Mouse (Mus musculus) urinary bladder, adult 18-20 months (tissue): ENCODE measurements around the gene Zfp128.
"Not testable (repeated sequence)": the region's sequence is repeated elsewhere in the genome, so short reads cannot be mapped to it uniquely, and the experiment has no call there.

Source experiments
- DNase-seq, 2 experiments: peaks; one replicate each; pipeline ENCODE4 v3.0.0; 2022; ENCODE audit warnings: low spot score in 2 of 2, mixed read lengths in 2 of 2

Zfp128 gene

GRCm38 (mm10) chr7:12880911-12881660 is at the start of gene Zfp128:
Zfp128 (plus strand) TSS chr7:12881177.
- DNase-seq = peak; percentile 89 to 92

- peak; percentile 87 to 88 for DNase-seq
Observed at GRCm38 (mm10) chr7:12834162-12835120, 46.5 kb upstream of the Zfp128 start, which contains the start of gene Zfp110. Zfp110 (plus strand) TSS chr7:12834761.

GRCm38 (mm10) chr7:12835193-12835671 is 45.7 kb upstream of the Zfp128 start:
- DNase-seq = peak in 1 of 2 experiments; percentile 1

GRCm38 (mm10) chr7:12835779-12836178 is 45.2 kb upstream of the Zfp128 start:
- no peak for DNase-seq

- no peak for DNase-seq
Observed at GRCm38 (mm10) chr7:12874301-12874700, 6.7 kb upstream of the Zfp128 start.

GRCm38 (mm10) chr7:12880036-12880435 is 941 bp upstream of the Zfp128 start:
- DNase-seq = no peak

- not testable (repeated sequence) for DNase-seq
Observed at GRCm38 (mm10) chr7:12880497-12880896, 480 bp upstream of the Zfp128 start.

- no peak for DNase-seq
Observed at GRCm38 (mm10) chr7:12886563-12887266, 5.7 kb downstream of the Zfp128 start.

GRCm38 (mm10) chr7:12887585-12887984 is 6.6 kb downstream of the Zfp128 start:
- DNase-seq = no peak

GRCm38 (mm10) chr7:12890928-12891327 is 10.0 kb downstream of the Zfp128 start:
- no peak for DNase-seq

- DNase-seq = no peak
Observed at GRCm38 (mm10) chr7:12891334-12891733, 10.4 kb downstream of the Zfp128 start.

GRCm38 (mm10) chr7:12897655-12898410 is 16.9 kb downstream of the Zfp128 start, which contains the start of gene Zscan22:
Zscan22 (plus strand) TSS chr7:12897815.
- DNase-seq = peak; percentile 84 to 89

- DNase-seq = no peak
Observed at GRCm38 (mm10) chr7:12901517-12901916, 20.5 kb downstream of the Zfp128 start.

- DNase-seq = no peak
Observed at GRCm38 (mm10) chr7:12903623-12904022, 22.6 kb downstream of the Zfp128 start.

GRCm38 (mm10) chr7:12905146-12905545 is 24.2 kb downstream of the Zfp128 start:
- DNase-seq = no peak

- DNase-seq = peak; percentile 54 to 57
Observed at GRCm38 (mm10) chr7:12909498-12909962, 28.6 kb downstream of the Zfp128 start.

- peak; percentile 26 to 46 for DNase-seq
Observed at GRCm38 (mm10) chr7:12910181-12910668, 29.2 kb downstream of the Zfp128 start.

- DNase-seq = no peak
Observed at GRCm38 (mm10) chr7:12913556-12913955, 32.6 kb downstream of the Zfp128 start.

- not testable (repeated sequence) for DNase-seq
Observed at GRCm38 (mm10) chr7:12920495-12920894, 39.5 kb downstream of the Zfp128 start.

- DNase-seq = no peak
Observed at GRCm38 (mm10) chr7:12921318-12921704, 40.3 kb downstream of the Zfp128 start.
